In the genomic region with DNA sequence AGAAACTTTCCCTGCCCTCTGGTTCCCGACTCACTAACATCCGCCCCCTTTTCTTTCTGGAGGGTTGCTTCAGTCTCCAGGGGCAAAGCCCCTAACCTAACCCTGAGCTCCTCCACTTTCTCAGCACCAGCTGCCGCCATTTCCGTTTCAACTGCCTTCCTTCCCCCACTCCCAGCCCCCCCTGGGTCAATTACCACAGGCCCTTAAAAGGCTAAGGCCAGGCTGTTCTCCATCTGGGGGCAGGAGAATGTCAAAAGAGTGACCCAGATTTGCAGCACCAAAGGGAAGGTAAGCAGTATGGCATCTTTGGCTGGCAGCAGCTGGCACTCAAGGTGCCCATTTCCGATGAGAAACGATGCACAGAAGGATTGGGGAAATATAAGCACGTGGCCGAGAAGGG, we compare ENCODE assay signal across 14 mouse cellular contexts. TPM values are rescaled to one million over a fixed set of nuclear protein-coding genes. Genes with fewer than 3 reads are reported as not detected.
DNase-seq lines count a peak whose midpoint lies in the region; TF ChIP-seq lines count a peak whose summit lies in the region.
"Had no signal": no experiment of that assay in that cellular context is flagged by ENCODE, and none has a peak within 500 bp of the region (broad histone marks: within the 10 kb centered on the region; RNA-seq: fewer than 3 reads in every experiment).

No protein-coding gene starts in this region.

- TF ChIP-seq POLR2A in kidney, adult 2 months (IDR thresholded peaks at IDR 0.05; ENCODE audit: low read depth, low read length) = no peak

- TF ChIP-seq CTCF in kidney, adult 2 months (conservative IDR thresholded peaks at IDR 0.05; ENCODE audit: insufficient read depth, insufficient read length, low read depth, low read length) = no peak
- no peak for TF ChIP-seq CTCF in layer of hippocampus, adult 2 months (conservative IDR thresholded peaks at IDR 0.05)

- peaks cover 2% of the 10 kb centered on the region for H3K36me3 ChIP-seq in kidney, adult 2 months (ENCODE audit: control insufficient read depth, insufficient read depth, low read length)
- H3K36me3 ChIP-seq in limb, embryonic 10.5 days = peaks cover 33% of the 10 kb centered on the region

- H3K4me1 ChIP-seq in kidney, adult 2 months (ENCODE audit: control insufficient read depth, insufficient read depth, low read length) = no peaks in the 10 kb centered on the region
- peaks cover 25% of the 10 kb centered on the region for H3K4me1 ChIP-seq in limb, embryonic 10.5 days
- H3K4me1 ChIP-seq: embryonic facial prominence, embryonic 15.5 days had no signal

- no peaks in the 10 kb centered on the region for H3K9me3 ChIP-seq in limb, embryonic 10.5 days (replicated peaks)
- H3K9me3 ChIP-seq: embryonic facial prominence, embryonic 15.5 days; liver, embryonic 12.5 days; midbrain, embryonic 12.5 days had no signal

- H3K27me3 ChIP-seq in kidney, adult 2 months (replicated peaks; ENCODE audit: control insufficient read depth, insufficient read depth, low read length) = no peaks in the 10 kb centered on the region
- no peaks in the 10 kb centered on the region for H3K27me3 ChIP-seq in limb, embryonic 10.5 days (ENCODE audit: low read depth, poor library complexity, severe bottlenecking)
- H3K27me3 ChIP-seq: embryonic facial prominence, embryonic 15.5 days; liver, embryonic 12.5 days; midbrain, embryonic 12.5 days had no signal

- no peak overlapping the region for H3K27ac ChIP-seq in kidney, adult 2 months (ENCODE audit: insufficient read depth, low read depth, low read length)
- H3K27ac ChIP-seq in limb, embryonic 10.5 days = peak overlapping the region; percentile 73
- H3K27ac ChIP-seq in layer of hippocampus, adult 2 months = no peak overlapping the region
- H3K27ac ChIP-seq: embryonic facial prominence, embryonic 15.5 days; left cerebral cortex, adult 2 months; liver, embryonic 12.5 days; midbrain, embryonic 12.5 days had no signal

- WGBS in kidney, adult 2 months = 26% methylated on average over 8 of the region's 8 CpGs
- 44% methylated on average over 8 of the region's 8 CpGs for WGBS in limb, embryonic 10.5 days

- peak; percentile 24 for DNase-seq in embryo, embryonic 10.5 days (ENCODE audit: low spot score)
- no peak for DNase-seq in embryo, embryonic 10 days (ENCODE audit: low spot score)
- peak; percentile 34 to 48 for DNase-seq in kidney, postnatal 4 days
- DNase-seq in kidney, adult 2 months = no peak
- peak; percentile 56 for DNase-seq in limb, embryonic 10.5 days (ENCODE audit: low spot score)
- DNase-seq in thymus, postnatal 14 days = peak; percentile 59
- no peak for DNase-seq in layer of hippocampus, adult 2 months (ENCODE audit: low spot score in 2 of 2)
- no peak for DNase-seq in testis, postnatal 10 days (ENCODE audit: low spot score)
- DNase-seq: heart, postnatal 4 days; kidney, postnatal 36 days had no signal

- H3K4me3 ChIP-seq in kidney, adult 2 months (ENCODE audit: insufficient read depth, low read depth, low read length) = no peak overlapping the region
- H3K4me3 ChIP-seq in limb, embryonic 10.5 days = peak overlapping the region; percentile 17
- no peak overlapping the region for H3K4me3 ChIP-seq in layer of hippocampus, adult 2 months
- H3K4me3 ChIP-seq: embryonic facial prominence, embryonic 15.5 days; left cerebral cortex, adult 2 months; liver, embryonic 12.5 days; midbrain, embryonic 12.5 days had no signal

RNA-seq across cellular contexts. Expression of a gene that starts 57.7 kb away (rescaled TPM):
- 244 and 248 TPM in 2 replicates for polyA plus RNA-seq in kidney, adult 2 months (2012; rRNA removed)
- polyA plus RNA-seq in limb, embryonic 10.5 days (2016; fragmentation: Nextera tagmentation; extraction: Ambion mirVana) = 117 and 131 TPM in 2 replicates
- 100 to 1,000 TPM; 103 to 106 TPM for total RNA-seq in layer of hippocampus, adult 2 months (2021)

Comparison
In these comparisons a context has a peak if more than half of its experiments do, and no peak if none do; other contexts are left out.
1. DNase-seq: peak in embryo, embryonic 10.5 days (single experiment), kidney, postnatal 4 days (2 of 2), limb, embryonic 10.5 days (single experiment) and thymus, postnatal 14 days (single experiment); none in embryo, embryonic 10 days (single experiment), kidney, adult 2 months (single experiment), layer of hippocampus, adult 2 months (0 of 2) and testis, postnatal 10 days (single experiment).